Mouse (Mus musculus): ENCODE results near the gene Abcg2.
A peak's percentile ranks its signal among the peaks of the same experiment; 100 is the strongest.
"Not testable (repeated sequence)": the region's sequence is repeated elsewhere in the genome, so short reads cannot be mapped to it uniquely, and the experiment has no call there.

The Abcg2 gene

DNA sequence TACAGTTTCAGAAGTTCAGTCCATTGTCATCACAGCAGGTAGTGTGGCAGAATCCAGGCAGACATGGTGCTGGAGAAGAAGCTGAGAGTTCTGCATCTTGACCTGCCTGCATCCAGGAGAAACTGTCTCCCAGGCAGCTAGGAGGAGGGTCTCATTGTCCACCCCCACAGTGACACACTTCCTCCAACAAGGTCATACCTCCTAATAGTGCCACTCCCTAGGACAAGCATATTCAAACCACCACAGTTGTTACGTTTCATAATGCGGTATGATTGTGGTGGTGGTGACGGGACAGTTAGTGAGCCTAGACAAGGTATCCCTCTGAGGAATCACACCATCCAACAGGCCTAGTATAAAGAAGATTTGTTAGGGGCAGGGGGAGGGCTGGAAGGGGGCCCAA is at the start of gene Abcg2:
Gene Abcg2 (plus strand): TSS at position 301 of the 400 bp plus-strand sequence.
- not testable (repeated sequence) for DNase-seq (ENCODE audit: low spot score in 2 of 2)

DNA sequence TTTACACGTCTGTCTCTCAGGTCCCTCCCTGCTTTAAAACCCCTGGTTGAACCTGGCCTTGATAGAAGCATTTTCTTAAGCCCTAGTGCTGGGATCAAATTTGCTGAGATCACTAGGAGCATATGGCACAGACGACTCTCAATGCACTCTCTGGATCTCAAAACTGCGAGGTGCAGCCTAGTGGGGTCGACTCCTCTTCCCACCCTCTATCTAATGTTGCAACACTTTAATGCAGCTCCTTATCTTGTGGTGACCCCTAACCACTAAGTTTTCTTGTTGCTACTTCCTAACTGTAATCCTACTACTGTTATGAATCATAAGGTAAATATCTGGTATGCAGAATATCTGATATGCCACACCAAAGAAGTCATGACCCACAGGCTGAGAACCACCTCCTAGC is 44.1 kb upstream of the Abcg2 start:
- not testable (repeated sequence) for DNase-seq (ENCODE audit: low spot score in 2 of 2)

DNA sequence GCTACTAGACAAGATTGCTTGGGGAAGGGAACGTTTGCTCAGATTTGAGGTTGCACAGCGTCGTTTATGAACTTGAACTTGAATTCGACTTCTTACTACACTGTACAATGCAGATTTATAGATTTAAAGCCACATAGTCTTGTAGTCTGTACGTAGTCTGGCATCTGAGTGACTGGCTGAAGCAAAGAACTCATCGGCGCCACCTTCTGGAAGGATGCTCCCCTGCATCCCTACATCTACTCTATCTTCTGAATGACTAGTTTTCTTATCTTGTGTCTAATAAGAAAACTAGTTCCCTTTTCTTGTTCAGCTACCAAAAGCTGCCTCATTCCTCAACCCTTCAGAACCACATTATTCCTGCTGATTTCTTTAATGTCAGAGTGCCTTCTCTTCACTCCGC is 41.5 kb upstream of the Abcg2 start:
- not testable (repeated sequence) for DNase-seq (ENCODE audit: low spot score in 2 of 2)

DNA sequence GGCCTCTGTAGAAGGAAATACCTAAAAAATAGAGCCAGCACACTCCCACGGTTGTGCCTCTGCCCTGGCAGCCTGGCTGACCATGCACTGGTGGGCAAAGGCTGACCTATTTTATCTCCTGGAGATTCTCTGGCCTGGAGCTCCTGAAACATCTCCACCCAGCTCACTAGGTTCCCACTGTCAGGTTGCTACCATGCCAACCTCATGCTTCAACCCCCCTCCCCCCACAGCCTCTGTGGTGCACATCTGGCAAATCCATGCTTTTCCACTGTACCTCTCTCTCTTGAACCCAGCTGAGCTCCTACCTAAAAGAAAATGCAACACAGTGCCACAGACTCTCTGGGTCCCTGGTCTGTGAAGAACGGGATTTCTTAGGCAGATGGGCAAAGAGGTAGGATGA is 39.4 kb upstream of the Abcg2 start:
- not testable (repeated sequence) for DNase-seq (ENCODE audit: low spot score in 2 of 2)

DNA sequence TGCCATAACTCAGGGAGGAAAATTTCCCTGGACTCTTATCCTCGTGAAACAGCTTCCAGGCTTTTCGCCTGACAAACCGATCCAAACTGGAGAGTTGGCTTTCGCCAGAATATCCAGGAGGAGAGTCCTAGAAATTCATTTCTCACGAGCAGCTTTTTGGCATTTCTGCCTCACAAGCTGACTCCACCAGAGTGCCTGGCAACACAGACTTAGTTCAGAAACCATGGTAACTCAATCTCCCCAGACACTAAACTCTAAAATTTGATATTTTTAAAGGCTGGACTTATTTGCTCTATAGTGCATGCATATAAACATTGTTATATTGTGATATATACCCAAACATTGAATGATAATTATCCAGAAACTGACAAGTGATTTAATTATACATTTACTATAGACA is 38.3 kb upstream of the Abcg2 start:
- not testable (repeated sequence) for DNase-seq (ENCODE audit: low spot score in 2 of 2)

DNA sequence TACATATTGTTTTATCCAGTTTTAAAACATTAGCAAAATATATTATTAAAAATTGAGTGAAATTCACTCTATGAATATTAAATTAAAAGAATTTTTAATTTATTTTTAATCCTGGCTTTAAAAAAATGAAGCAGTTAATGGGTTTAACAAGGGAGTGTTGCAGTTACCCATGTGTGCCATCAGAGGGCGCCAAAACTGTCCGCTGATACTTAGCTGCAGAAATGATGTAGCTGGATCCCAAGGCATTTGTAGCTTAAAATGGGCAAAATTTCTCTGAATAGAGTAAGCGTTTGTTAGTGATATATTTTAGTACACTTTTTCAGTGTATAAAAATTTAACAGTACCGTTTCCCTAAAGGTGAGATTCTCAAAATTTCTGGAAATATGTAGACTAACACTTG is 37.5 kb upstream of the Abcg2 start:
- peak; percentile 31 to 65 for DNase-seq (ENCODE audit: low spot score in 2 of 2)

DNA sequence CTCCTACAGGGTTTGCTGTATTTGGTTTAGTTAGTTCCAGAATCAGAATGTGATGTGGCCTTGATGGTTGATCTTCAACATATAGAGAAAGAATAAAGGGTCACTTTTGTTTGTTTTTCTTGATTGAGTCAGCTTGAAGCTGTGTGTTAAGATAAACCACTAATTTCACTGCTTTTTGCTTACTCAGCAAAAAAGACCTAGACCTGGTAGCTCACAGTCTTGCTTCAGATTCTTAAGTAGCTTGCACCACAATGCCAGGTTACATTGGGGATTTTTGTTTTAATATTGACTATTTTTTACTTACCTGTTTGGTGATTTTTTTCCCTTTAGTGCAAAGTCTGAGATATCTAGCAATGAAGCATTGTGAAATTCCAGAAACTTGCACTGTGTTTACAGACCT is 30.5 kb upstream of the Abcg2 start:
- DNase-seq (ENCODE audit: low spot score in 2 of 2): not testable (repeated sequence)

DNA sequence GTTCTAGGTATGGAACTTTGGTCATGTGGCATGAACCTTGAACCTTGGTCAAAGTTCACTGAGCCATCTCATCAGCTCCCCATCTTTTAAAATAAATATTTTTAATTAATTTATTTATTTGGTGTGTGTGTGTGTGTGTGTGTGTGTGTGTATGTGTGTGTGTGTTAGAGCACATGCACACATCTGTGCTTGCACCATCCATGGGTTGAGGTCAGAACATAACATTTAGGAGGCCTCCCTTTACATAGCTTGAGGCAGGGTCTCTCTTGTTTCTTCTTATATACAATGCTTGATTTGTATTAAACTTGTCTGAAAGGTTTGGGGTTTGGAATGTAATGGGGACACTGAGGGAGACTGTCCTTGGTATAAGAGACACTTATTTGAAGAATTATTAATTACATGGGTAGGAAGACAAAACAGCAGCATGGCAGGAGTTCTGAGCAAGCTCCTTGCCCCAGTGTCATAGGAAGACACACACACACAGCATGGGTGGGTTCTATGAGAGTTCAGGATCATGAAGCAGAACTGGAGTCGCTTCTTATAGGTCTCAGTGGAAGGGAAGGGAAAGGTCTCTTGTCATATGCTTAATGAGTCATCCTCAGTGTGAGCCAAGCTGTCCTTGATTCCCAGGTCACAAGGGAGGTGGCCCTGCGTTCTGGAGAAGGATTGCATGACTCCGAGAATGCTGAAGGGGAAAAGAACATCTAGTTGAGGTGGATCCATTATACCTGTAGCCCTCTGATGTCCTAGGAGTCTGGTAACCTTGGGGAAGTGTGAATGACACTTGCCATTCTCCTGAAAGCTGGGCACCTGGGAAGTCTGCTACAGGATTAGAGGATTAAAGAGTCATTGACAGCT is 9.9 kb downstream of the Abcg2 start:
- DNase-seq (ENCODE audit: low spot score in 2 of 2): not testable (repeated sequence)

DNA sequence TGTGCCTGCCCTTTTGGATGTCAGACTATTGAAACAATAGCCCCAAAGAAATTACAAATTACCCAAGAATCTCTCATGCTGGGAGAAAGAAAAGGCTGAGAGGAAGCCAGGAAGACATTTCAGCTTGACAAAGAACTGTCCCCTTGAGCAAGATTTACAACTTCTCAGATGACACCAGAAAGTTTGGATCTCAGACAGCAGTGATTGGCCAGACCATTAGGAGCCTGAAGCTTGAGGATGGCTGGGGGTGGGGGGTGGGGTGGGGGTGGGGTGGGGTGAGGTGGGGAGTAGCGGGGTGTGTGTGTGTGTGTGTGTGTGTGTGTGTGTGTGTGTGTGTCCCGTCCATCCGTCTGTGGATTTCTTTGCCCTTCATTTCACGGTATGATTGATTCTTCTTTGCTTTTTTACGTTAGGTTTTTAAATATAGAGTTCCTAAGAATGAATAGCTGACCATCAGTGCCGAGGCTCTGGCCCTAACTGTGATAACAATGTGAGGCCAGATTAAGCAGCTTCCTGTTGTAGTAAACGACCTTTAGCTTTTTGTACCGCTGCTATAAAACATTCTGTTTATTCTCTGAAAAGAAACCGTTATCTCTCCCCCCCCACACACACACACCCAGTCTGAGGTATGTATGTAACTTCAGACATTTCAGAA is 11.4 kb downstream of the Abcg2 start:
- not testable (repeated sequence) for DNase-seq (ENCODE audit: low spot score in 2 of 2)

DNA sequence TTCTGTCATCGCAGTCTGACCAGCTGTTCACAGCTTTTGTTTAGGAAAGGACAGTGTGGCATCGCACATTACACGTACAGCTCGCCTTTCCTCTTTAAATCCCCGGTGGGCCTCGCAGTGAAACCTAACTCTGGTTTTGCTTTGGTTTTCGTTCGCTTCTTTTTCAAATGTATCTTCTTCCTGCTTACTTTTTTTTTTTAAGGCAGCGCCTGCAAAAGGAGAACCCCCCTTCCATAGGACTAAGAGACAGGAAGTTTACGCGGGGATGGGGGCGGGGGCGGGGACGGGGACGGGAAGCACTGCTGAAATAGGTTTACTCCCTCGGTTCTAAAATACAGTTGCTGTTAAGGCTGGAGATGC is 12.0 kb downstream of the Abcg2 start:
- DNase-seq (ENCODE audit: low spot score in 2 of 2): no peak

DNA sequence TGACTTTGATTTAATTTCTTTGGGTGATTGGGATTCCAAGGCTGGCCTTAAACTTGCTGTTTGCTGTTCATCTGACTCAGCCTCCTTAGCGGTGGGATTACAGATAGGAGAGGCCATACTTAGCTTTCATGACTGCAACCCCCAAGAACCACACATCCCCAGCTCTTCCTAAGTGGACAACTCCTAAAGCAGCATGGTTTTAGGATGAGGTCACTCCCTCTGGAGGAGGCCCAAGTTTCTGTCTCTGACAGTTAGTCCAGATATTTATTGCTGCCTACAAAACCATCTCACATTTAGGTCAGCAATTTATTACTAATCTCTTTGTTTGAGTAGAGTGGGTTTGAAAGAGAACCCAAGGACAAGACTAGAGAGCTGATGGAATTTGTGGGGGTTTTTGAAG is 17.8 kb downstream of the Abcg2 start:
- not testable (repeated sequence) for DNase-seq (ENCODE audit: low spot score in 2 of 2)

DNA sequence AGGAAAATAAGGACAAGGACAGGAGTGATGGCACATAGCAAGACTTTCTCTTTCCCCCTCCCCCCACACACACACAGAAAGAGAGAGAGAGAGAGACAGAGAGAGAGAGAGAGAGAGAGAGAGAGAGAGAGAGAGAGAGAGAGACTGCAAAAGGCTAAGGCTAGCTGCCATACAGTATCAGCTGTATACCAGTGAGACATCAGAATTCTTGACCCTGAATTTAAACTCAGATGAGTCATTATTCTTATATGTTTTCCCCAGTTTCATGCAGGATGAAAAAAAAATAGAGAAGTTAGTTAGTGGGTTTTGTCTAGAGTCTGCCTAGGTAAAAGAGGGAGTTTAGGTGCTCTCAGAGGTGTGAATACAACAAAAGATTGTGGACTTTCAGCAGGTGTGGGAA is 18.7 kb downstream of the Abcg2 start:
- not testable (repeated sequence) for DNase-seq (ENCODE audit: low spot score in 2 of 2)

DNA sequence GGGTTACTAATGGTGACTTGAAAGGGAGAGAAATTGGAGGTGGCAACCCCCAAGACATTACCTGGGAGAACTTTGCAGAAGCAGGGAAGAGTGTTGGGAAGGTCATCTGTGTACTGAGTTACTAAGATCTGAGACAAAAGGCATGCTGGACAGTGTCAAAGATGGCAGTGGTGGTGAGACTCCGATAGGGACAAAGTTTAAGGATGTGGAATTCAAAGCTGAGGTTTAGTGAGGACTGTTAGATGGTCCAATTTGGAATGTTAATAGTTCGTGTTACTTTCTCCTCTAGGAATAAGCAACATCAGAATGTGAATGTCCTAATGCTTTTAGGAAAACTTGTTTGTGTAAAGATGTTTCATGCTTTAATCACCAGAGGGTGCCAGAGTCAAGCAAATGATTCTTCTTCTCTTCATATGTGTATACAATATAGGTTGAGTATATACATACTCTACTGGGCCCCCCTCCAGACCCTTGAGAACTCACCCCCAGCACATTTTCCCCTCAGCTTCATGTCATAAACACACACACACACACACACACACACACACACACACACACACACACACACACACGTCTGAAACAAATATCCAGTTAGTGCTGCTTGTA is 19.3 kb downstream of the Abcg2 start:
- DNase-seq (ENCODE audit: low spot score in 2 of 2): not testable (repeated sequence)

DNA sequence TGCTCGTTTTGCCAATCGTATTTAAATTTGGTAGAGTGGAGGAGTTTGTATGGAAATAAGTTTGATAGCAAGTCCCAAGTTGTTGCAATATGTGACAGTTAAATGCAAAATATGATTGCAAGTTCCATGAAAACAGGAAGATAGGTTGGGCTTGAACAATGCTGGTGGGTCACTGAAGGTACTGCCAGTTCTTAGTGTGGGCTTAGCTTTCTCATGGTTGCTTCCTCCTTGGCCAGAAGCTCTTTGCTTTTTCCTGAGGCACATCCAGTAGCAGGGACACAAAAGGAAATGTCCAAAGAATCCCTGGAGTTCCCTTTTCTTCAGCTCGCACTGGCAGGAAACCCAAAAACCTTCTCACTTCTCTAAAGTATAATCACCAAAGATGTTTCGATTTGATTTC is 22.3 kb downstream of the Abcg2 start:
- no peak for DNase-seq (ENCODE audit: low spot score in 2 of 2)

DNA sequence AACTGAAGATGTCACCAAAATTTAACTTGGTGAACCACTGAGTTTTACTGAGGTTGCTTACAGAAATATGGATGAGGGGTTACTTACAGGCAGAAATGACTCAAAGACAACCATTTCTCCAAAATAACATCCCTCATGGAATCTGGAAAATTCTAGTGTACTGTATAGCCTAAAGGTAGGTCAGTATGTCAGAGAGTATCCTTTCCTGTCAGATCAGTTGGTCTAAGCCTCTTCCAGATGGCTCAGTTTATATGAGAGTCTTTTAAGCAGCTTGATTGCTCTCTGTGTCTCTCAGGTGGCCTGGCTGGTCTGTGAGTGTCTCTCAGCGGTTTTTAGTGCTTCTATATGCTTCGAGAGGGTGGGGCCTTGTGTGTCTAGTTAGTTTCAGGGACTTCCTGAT is 24.1 kb downstream of the Abcg2 start:
- DNase-seq (ENCODE audit: low spot score in 2 of 2): no peak

DNA sequence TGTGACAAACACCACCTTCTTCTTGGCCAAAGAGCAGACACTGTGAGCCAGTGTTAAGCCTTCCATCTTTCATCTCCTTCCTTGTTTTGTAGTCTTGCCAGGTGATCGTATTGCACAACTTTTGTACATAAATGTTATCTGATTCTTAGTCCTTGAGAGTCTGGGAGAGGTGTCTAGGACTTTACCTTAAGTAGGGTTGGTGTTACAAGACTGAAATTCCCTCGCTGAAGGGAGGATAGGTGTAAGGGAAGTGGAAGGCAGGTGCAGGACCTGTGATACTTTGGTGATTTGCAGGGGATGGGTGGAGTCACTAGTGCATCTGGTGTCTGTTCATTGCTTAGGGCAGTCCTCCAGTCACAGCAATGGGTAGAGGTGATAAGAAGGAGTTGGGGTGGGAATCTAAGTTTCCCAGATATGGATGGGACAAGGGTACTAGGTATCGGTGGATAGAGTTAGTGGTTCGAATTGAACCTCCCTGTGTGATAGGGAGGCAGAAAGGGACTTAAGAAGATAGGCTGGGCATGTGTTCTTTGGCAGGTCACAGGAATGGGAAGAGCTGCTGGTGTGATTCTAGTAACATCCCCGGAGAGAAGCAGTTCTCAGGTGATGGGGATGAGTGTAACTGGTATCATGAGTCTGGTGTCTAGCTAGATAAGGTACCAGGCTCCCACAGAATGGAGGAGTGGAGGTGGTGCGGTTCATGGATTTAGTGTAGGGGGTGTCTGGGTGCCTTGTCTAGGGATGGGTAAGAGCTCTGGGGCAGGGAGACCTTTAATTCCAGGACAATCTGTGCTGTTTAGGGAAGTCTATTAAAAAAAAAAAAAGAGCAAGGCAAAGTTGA is 25.8 kb downstream of the Abcg2 start:
- DNase-seq (ENCODE audit: low spot score in 2 of 2): no peak

DNA sequence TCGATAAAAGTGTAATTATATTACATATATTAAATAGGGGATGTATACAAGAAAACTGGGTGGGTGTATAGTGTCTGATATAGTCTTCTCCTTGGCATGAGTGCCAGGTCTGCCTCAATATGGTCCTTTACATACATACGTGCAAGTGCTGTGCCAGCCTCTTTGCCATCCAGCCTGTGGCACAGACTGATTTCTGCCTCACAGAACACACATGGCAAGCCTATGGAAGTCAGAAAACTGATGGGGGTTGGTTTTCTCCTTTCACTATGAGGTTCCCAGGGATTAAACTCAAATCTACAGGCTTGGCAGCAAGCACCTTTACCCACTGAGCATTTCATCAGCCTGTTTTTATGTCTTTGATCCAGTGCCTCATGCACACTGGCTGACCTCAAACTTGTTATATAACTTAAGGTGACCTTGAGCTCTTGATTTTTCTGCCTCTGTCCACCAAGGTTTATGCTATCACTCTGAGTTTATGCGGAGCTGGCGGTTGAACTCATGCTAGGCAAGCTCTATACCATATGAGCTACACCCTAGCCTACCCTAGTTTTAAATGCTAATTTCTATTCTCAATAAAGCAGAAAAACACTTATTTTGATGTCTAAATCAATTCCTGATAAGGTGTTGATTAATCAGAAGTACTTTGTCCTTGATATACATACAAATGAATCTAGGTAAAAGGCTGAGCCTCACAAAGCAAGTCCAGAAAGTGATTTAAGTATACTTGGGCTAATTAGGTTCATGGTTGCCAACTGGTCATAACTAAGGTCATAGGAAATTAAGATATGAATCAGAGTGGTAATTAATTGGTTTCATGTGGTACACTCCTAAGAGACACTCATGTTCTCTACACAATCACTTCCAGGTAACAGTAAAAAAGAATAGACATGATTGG is 26.7 kb downstream of the Abcg2 start:
- DNase-seq (ENCODE audit: low spot score in 2 of 2): peak in 1 of 2 experiments; percentile 65

DNA sequence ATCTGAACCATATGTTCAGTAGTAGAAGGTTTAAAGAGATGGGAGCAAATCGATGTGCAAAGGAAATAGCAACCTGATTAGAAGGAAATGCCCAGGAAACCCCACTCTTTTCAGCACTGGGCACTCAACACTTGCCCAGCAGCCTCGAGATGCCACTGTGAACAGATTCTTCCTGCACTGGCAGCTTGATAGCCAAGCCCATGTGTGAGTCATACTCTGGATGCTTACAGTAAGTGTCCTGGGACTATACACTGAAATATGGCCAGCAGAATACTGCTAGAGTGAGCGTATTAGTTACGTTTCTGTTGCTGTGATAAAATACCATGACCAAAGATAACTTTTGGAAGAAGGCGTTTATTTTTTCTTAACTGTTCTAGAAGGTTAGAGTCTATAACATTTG is 39.8 kb downstream of the Abcg2 start:
- no peak for DNase-seq (ENCODE audit: low spot score in 2 of 2)

DNA sequence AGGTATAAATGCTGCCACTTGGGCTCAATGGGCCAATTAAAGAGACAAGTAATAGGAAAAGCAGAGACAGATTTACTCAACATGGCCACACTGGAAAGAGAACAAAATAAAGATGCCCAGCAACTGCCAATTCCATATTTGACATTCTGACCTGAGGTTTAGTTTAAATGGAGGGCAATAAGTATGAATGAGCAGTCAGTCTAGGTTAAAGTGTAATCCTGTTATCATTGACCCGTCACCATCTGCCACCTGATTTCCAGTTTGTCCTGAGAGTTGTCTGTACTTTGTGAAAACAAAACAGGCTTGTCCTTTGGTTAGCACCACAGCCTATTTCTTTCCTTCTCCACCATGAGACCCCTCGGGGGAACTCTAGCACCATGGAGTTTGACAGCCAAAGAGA is 44.9 kb downstream of the Abcg2 start:
- no peak for DNase-seq (ENCODE audit: low spot score in 2 of 2)

DNA sequence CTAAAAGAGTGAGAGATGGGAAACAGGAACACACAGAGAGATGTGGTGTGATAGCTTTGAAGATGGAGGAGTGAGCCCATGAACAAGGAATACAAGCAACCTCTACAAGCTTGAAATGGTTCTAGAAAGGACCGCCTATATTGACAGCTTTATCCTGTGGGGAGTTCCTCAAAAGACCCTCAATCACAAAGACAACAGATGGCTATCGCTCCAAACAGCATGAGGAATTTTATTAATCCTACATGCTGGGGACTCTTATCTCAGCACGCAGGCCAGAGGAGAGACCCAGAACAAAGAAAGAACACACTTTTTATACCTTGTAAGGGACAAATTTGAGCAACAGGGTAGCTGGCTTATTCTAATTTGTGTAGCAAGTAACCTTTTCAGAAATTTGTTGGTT is 48.1 kb downstream of the Abcg2 start:
- no peak for DNase-seq (ENCODE audit: low spot score in 2 of 2)

DNA sequence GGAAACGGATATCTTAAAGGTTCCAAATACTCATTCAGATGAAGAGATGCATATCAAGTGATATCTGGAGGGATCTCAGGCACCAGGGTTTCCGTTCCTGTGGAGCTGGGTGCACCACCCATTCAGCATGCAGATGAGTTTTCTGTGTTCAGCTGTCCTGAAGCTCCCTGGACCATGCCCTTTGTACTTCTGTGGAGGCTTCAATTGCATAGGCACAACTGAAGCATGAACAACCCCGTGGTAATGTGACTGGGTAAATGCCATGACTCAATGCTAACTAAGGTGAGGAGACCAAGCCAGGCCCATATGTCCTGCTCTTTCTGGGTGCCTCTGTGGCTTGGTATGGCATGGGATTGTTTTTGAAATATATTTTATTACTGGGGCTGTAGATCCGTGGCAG is 49.4 kb downstream of the Abcg2 start:
- DNase-seq (ENCODE audit: low spot score in 2 of 2): no peak

Measured in urinary bladder, postnatal 4 days (tissue).